Mouse (Mus musculus) lung, postnatal 0 days (tissue): ENCODE data around the gene Apln. TPM values are rescaled to one million over a fixed set of nuclear protein-coding genes. Genes with fewer than 3 reads are reported as not detected.
A peak's percentile ranks its signal among the peaks of the same experiment; 100 is the strongest.

Experiments
- ATAC-seq: fragments of 200-750 bp; cut with Nextera tagmentation; 2 replicates; pipeline ENCODE4 v1.8.0; 2017; ENCODE audit warnings: moderate library complexity
- DNase-seq: peaks from one replicate; pipeline ENCODE4 v3.0.0-alpha.2; 2016; ENCODE audit warnings: low spot score
- H3K27ac ChIP-seq: fragments of 300-500 bp; sonication (generic); 2 replicates; pipeline ENCODE4 v1.5.1; 2014; ENCODE audit warnings: antibody characterized with exemption, mild to moderate bottlenecking, low read length, mixed read lengths
- H3K27me3 ChIP-seq: fragments of 300-500 bp; sonication (generic); replicated peaks from 2 replicates; pipeline ENCODE4 v1.6.1; 2014; ENCODE audit warnings: low read length, mixed read lengths; ENCODE audit not compliant: insufficient read depth
- H3K36me3 ChIP-seq: fragments of 300-500 bp; sonication (generic); 2 replicates; pipeline ENCODE4 v1.6.1; 2014; ENCODE audit warnings: low read length, mixed read lengths; ENCODE audit not compliant: insufficient read depth
- H3K4me1 ChIP-seq: fragments of 300-500 bp; sonication (generic); 2 replicates; pipeline ENCODE4 v1.6.1; 2014; ENCODE audit warnings: antibody characterized with exemption, low read depth, low read length, mixed read lengths; ENCODE audit not compliant: insufficient read depth
- H3K4me2 ChIP-seq: fragments of 300-500 bp; sonication (generic); replicated peaks from 2 replicates; pipeline ENCODE4 v1.6.1; 2014; ENCODE audit warnings: low read depth, mild to moderate bottlenecking, low read length, moderate library complexity, mixed read lengths
- H3K4me3 ChIP-seq: fragments of 300-500 bp; sonication (generic); 2 replicates; pipeline ENCODE4 v1.5.1; 2014; ENCODE audit warnings: low read depth, low read length
- H3K9ac ChIP-seq: fragments of 300-500 bp; sonication (generic); replicated peaks from 2 replicates; pipeline ENCODE4 v1.6.1; 2014; ENCODE audit warnings: low read depth, mild to moderate bottlenecking
- H3K9me3 ChIP-seq: fragments of 300-500 bp; sonication (generic); 2 replicates; pipeline ENCODE4 v1.6.1; 2016; ENCODE audit warnings: low read length, mixed read lengths
- CTCF ChIP-seq: IDR thresholded peaks from 2 replicates; pipeline ENCODE4 v1.5.1; 2016; ENCODE audit warnings: antibody characterized with exemption, mild to moderate bottlenecking
- EP300 ChIP-seq: IDR thresholded peaks from 2 replicates; pipeline ENCODE4 v1.6.1; 2016; ENCODE audit warnings: antibody characterized with exemption, mild to moderate bottlenecking, control low read depth
- WGBS: fragments of 180-500 bp; shearing (Covaris S2); extraction: QIAGEN DNeasy Blood & Tissue Kit; methylation state at CpG from one replicate; pipeline ENCODE4 v1.1.7; 2014; 5-methylcytosine and 5-hydroxymethylcytosine counted together
- polyA plus RNA-seq: library from polyadenylated mRNA; unstranded; fragments of >200 nt; fragmentation: Nextera tagmentation; extraction: Ambion mirVana; gene quantifications from 2 replicates; pipeline ENCODE4 v1.2.1, GENCODE M21; 2015

Gene Apln
- polyA plus RNA-seq, 1 experiment from 2014 or later, result 12.7 TPM

GRCm38 (mm10) chrX:48001151-48001550 is 33.5 kb downstream of the Apln start:
- H3K36me3 ChIP-seq, result no peaks in the 10 kb centered on the region
- 52% methylated on average over 7 of the region's 7 CpGs for WGBS
- no peak for TF ChIP-seq CTCF
- peak; percentile 33; the same call in 1 of the 2 replicates for TF ChIP-seq EP300
- H3K4me3 ChIP-seq, result no peak overlapping the region
- H3K9ac ChIP-seq, result no peak overlapping the region
- DNase-seq (no peak), ATAC-seq (0 out of 2 replicates have a peak, but pooled peaks have one; percentile 28)
- no peaks in the 10 kb centered on the region for H3K4me1 ChIP-seq
- no peak overlapping the region for H3K4me2 ChIP-seq
- no peaks in the 10 kb centered on the region for H3K27me3 ChIP-seq
- H3K27ac ChIP-seq, result no peak overlapping the region
- no peaks in the 10 kb centered on the region for H3K9me3 ChIP-seq

DNA sequence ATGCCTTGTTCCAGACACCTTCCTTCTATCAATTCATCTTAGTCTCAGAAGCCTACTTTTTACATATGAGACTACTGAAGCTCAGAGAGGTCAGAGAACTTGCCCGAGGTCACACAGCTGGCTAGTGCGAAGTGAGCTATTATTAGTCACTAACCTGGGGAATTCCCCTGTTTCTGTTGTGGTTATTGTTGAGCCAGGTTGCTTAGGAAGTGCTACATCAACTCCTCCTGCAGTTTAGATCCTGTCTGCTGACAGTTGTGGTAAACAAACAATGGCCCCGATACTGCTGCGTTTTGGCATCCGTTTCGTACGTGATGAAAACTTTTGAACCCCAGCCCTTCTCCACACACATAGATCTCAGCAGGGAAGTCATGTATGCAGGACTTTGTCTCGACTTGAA is 36.2 kb downstream of the Apln start:
- Histone ChIP-seq H3K9me3 (no peaks in the 10 kb centered on the region), H3K9ac (no peak overlapping the region), H3K4me2 (no peak overlapping the region), H3K4me1 (no peaks in the 10 kb centered on the region), H3K4me3 (no peak overlapping the region), H3K27me3 (no peaks in the 10 kb centered on the region), H3K27ac (no peak overlapping the region), H3K36me3 (no peaks in the 10 kb centered on the region)
- DNase-seq, result no peak
- TF ChIP-seq EP300 (no peak), CTCF (no peak)
- 69% methylated on average over 8 of the region's 8 CpGs for WGBS
- no peak for ATAC-seq

DNA sequence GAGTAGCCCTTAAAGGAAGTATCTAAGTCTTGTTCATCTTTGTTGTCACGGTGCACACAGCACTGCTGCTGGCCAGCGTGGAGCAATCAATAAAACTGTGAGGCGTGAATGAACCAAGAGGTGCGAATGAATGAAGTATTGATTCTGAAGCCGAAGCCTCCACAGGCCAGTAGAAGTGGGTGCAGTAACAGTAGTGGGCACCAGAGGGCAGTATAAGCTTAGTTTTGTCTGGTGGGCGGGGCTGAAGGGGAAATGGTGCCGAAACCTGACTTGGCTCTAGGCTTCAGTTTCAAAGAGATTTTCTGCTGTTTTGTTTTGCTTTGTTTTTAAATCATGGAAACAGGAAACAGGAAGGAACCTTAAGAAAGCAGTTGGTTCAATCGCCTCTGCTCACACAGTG is 42.0 kb downstream of the Apln start:
- no peaks in the 10 kb centered on the region for H3K36me3 ChIP-seq
- H3K4me1 ChIP-seq, result no peaks in the 10 kb centered on the region
- ATAC-seq (peak; percentile 32; the same call in 1 of the 2 replicates), DNase-seq (peak; percentile 66)
- H3K27ac ChIP-seq, result no peak overlapping the region
- no peak overlapping the region for H3K9ac ChIP-seq
- H3K4me3 ChIP-seq, result no peak overlapping the region
- no peaks in the 10 kb centered on the region for H3K27me3 ChIP-seq
- H3K4me2 ChIP-seq, result 0 out of 2 replicates have a peak overlapping the region, but pooled peaks have one; percentile 19
- TF ChIP-seq CTCF (peak; percentile 86), EP300 (no peak)
- no peaks in the 10 kb centered on the region for H3K9me3 ChIP-seq
- WGBS, result 11% methylated on average over 8 of the region's 8 CpGs

DNA sequence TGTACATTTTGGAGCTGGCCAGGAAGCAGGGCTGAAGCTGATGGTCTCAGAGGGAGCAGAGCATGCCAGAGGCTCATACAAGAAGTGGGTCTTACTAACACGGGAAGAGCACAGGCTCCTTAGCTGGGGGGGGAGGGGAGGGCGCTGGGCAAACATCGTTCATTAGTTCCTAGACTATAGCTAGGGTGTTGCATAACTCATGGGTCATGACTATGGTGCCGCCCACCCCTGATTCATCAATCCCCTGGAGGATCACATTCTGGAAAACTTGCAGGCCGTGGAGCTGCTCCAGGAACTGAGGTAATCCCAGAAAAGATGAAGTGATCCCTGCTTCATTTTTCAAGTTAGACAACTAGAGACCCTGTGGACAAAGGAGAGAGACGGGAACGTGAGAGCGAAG is 46.6 kb downstream of the Apln start:
- no peak overlapping the region for H3K4me3 ChIP-seq
- no peaks in the 10 kb centered on the region for H3K36me3 ChIP-seq
- H3K27me3 ChIP-seq, result no peaks in the 10 kb centered on the region
- H3K9ac ChIP-seq, result no peak overlapping the region
- H3K9me3 ChIP-seq, result no peaks in the 10 kb centered on the region
- H3K4me1 ChIP-seq, result no peaks in the 10 kb centered on the region
- H3K4me2 ChIP-seq, result no peak overlapping the region
- ATAC-seq (no peak), DNase-seq (peak; percentile 5)
- no peak for TF ChIP-seq CTCF
- no peak for TF ChIP-seq EP300
- WGBS, result 50% methylated on average over 8 of the region's 8 CpGs
- H3K27ac ChIP-seq, result no peak overlapping the region

DNA sequence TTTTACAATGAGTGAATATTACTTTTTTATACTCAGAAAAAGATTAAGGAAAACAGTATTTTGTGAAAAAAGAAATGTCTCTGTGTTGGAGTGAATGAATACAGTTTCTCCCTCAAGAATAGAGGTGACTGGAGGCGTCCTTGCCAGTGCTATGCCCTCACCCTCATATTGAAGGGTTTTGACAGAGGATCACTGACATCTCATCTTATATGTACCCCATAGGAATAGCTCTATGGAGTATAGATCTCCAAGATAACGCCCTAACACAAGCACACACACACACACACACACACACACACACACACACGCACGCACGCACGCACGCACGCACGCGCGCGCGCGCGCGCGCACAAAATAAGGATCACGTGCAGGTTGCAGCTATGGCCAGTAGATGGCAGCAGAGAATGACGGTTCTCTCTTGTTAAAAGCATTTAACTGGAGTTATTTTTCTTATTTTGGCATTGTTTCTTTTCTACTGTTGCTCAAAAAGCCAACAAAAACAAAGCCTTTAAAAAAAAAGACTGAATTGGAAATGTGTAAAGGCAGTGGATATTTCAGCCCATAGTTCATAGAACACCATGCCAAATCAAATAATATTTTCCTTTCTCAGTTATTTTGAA is 49.5 kb downstream of the Apln start:
- WGBS, result 11% methylated on average over 19 of the region's 19 CpGs
- Histone ChIP-seq H3K36me3 (no peaks in the 10 kb centered on the region), H3K27ac (no peak overlapping the region), H3K9ac (no peak overlapping the region), H3K27me3 (no peaks in the 10 kb centered on the region), H3K9me3 (no peaks in the 10 kb centered on the region), H3K4me3 (no peak overlapping the region), H3K4me2 (0 out of 2 replicates have a peak overlapping the region, but pooled peaks have one; percentile 2), H3K4me1 (no peaks in the 10 kb centered on the region)
- ATAC-seq (no peak), DNase-seq (peak; percentile 43)
- peak; percentile 74 for TF ChIP-seq CTCF
- TF ChIP-seq EP300, result no peak

DNA sequence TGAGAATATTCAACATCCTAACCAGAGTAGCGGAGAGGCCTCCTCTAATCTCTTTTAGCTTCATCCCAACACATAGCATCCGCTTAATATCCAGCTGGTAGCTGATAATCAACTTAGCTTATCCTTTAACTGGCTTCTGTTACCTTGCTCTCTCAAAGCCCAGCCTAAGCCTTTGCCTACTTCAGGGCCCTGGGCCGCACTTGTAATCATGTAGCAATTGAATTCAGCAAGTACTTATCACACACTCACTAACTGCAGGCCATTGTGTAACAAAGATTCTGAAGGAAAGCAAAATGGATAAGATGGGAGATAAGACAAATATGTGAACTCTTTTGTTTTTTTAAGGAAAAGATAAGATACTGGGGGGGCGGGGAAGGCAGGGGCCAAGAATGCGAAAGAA is 57.6 kb downstream of the Apln start:
- Histone ChIP-seq H3K27ac (no peak overlapping the region), H3K9ac (no peak overlapping the region), H3K36me3 (no peaks in the 10 kb centered on the region), H3K4me2 (no peak overlapping the region), H3K9me3 (no peaks in the 10 kb centered on the region), H3K4me3 (no peak overlapping the region), H3K27me3 (no peaks in the 10 kb centered on the region), H3K4me1 (peaks cover 2% of the 10 kb centered on the region; the same call in 1 of the 2 replicates)
- peak; percentile 84 for ATAC-seq
- peak; percentile 12 for DNase-seq
- no peak for TF ChIP-seq EP300
- TF ChIP-seq CTCF, result no peak
- 49% methylated on average over 5 of the region's 5 CpGs for WGBS
